Mouse (Mus musculus) lung, postnatal 25 days (tissue): ENCODE measurements around the gene Btla.

Experiments
- DNase-seq: peaks from one replicate; pipeline ENCODE4 v3.0.0; 2022; ENCODE audit warnings: low spot score

Gene Btla

GRCm38 (mm10) chr16:45223648-45224388, at the start of gene Btla:
TSS of gene Btla (plus strand) at chr16:45224315.
- no peak for DNase-seq

DNA sequence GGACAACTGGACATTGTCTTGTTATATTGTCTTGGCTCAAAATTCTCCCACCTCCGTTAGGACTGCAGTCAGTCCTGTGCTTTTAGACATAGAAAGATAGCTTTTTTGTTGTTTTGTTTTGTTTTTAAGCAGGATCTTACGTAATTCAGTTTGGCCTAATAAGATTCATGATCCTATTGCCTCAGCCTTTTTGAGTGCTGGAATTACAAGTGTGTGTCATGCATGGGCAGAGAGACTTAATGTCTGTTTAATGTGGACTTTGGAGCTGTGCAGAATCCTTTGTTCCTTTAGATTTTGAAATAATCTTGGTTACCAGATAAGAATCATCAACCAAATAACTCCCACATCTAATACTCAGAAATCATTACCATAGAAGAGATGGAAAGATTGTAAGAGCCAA, 45.6 kb upstream of the Btla start:
- DNase-seq, result no peak

DNA sequence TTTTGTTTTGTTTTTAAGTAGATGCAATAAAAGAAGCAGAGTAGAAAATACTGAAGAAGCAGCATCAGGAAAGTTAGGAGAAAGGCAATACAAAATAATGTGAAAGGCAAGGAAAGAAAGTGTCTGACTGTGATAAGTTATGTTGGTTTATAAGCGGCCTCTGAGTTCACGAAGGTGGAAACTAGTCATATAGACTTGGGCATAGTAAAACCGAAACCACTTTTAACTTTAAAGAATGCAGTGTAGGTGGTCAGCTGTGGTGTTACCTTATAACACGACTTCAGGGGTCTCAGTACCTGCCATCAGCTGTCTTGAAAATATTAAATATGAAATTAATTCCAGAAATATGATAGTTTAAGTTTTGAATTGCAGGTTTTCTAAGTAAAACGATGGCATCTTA, 42.3 kb upstream of the Btla start:
- no peak for DNase-seq

- peak; percentile 75 for DNase-seq
Observed at GRCm38 (mm10) chr16:45192613-45193012, 31.5 kb upstream of the Btla start.

DNA sequence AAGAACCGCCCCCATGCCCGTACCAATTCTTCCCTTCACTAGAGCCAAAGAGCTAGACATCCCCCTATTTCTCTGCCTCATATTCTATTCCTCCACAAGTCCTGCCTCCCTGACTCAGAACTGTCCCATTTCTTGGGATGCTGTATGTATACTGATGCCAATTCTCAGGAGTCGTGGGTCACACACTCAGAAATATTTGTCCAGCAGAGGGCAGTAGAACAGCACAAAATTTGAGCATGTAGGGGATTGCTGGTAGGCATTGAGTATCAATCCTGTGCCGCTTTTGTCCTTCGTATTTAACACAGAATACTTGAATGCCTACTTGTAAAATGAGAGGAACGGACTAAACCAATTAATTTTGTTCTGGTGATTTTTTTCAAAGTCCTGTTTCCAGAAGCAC, 27.3 kb upstream of the Btla start:
- peak; percentile 78 for DNase-seq

GRCm38 (mm10) chr16:45201395-45201794, 22.7 kb upstream of the Btla start:
- DNase-seq, result no peak

DNA sequence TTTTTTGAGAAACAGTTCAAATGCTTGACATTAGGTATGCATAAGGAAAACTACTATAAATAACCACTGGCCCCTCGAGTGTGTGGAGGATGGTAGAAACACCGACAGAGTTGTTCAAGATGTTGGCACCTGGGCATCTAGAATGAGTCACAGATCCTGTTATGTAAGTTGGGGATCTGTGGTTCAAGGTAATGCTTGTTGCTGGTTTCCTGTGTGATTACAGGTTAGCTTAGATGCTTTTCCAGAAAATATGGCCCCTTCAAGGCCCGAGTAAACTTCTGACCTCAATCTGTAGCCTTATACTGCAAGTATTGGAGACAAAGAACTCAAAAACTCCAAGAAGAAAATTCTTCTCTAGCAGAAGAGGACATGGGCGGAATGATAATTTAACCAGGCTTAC, 19.7 kb upstream of the Btla start:
- DNase-seq, result no peak

GRCm38 (mm10) chr16:45204859-45205670, 19.1 kb upstream of the Btla start:
- DNase-seq, result no peak

DNA sequence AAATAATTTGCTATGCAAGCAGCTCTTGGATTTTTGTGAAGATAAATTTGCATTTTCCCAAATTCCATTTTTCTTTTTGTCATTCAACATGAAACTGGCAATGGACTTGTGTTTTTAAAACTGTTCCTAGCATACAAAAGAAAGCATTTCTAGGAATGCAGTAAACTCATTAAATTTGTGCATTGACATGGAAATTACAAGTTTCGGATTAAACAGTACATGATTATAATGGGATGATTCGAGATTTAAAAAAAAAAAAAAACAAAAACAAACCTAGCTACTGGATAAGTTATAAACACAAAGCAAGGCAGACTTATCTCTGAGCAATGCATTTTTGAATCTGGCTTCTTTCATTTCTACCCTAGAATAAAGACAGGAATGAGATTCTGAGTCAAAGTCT, 2.1 kb upstream of the Btla start:
- no peak for DNase-seq

GRCm38 (mm10) chr16:45222771-45223170, 1.3 kb upstream of the Btla start:
- no peak for DNase-seq

- no peak for DNase-seq
Observed at GRCm38 (mm10) chr16:45224431-45225008, 405 bp downstream of the Btla start.

GRCm38 (mm10) chr16:45227002-45227401, 2.9 kb downstream of the Btla start:
- no peak for DNase-seq

DNA sequence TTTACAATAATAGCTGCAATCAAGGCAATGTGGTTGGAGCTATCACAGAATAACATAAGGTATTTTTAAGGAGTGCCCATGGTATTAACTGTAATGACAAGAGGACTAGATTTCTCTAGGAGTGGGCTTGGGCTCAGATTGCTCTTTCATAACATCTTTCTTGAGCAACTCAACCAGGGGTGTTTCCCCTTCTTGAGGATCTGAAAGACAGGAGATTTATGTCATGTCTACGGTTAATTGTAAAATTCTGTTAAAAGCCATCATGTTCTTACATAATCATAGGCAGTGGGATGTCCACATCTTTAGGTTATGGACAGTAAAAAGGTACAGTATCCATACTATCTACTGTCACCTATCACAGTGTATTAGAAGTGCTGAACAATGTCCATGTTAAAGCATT, 7.2 kb downstream of the Btla start:
- no peak for DNase-seq

DNA sequence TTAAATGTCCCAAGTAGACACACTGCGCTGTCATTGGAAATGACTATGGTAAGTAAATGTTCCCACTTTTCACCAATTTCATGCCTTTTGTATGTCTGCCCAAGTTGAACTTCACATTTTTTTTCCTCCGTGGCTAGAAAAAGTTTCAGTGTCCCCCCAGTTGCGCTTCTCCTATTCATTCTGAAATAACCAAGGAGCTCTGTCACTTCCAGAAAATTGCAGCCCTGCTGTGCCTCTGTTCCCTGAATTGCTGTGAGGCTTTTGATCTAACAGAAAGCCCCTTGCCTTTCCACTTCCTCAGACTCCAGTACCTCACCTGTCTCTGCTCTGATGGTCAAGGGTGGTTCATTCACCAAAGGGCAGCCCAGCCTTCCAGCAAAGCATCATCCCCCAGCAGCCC, 8.9 kb downstream of the Btla start:
- no peak for DNase-seq

DNA sequence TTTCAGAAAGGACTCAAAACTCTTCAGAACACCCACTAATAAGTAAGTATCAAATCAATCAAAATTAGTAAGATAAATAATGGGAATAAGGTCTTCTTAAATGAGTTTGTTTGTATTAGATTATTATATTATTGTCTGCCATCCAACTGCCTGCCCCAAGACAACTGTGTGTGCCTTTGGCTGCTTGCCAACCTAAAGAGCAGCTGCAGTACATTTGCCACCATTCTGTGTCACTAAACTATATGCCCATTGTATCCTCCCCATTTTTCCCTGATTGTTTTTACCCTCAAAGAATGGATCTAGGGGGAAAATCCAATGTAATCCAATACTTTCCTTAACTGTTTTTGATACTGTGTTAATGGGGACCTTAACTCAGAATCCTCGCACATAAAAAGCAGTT, 18.6 kb downstream of the Btla start:
- no peak for DNase-seq

GRCm38 (mm10) chr16:45244930-45245472, 20.9 kb downstream of the Btla start:
- DNase-seq, result no peak

DNA sequence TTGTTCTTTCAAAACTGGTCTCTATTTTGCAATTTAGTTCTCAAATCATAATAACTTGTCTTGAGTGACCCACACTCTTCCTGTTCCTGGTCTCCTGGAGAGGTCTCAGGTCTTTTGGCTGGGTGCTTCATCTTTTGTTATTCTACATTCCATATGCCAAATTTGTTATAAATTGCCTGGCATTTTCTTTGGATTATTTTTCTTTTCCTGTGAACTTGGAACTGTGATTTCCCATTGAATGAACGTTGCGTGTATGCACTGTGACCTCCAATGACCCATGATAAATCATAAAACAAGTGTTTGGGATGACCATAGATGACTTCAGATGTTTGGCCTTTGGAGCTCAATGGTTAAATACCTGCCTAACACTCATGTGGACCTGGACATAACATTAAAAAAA, 25.6 kb downstream of the Btla start:
- DNase-seq, result no peak

GRCm38 (mm10) chr16:45250317-45250716, 26.2 kb downstream of the Btla start:
- DNase-seq, result no peak

DNA sequence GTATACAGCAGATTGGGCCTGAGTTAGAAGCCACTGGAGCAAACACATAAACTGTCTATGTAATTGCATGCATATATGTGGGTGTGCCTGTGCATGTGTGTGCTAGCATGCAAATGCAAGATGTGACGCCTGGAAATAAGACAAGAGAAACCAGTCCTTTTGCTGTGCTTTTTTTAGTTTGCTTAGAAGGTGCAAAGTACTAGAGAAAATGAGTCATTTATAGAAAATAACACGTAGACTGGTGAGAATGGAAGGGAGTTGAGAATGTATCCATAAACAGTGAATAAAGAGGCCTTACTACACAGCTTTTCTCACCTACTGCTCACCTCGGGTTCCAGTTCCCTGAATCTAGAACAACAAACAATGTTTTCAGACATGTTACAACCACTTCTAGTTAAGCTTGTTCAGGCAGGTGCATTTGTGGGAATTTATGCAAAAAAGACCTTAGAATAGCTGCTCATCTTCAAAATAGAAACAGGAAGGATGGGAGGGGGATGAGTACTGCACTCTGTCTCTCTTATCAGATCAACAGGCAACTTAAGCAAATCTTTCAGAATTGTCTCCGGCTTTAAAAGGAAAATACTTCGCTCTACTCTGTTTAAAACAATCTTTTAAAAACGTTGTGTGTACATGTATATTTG, 27.8 kb downstream of the Btla start:
- DNase-seq, result peak; percentile 58

DNA sequence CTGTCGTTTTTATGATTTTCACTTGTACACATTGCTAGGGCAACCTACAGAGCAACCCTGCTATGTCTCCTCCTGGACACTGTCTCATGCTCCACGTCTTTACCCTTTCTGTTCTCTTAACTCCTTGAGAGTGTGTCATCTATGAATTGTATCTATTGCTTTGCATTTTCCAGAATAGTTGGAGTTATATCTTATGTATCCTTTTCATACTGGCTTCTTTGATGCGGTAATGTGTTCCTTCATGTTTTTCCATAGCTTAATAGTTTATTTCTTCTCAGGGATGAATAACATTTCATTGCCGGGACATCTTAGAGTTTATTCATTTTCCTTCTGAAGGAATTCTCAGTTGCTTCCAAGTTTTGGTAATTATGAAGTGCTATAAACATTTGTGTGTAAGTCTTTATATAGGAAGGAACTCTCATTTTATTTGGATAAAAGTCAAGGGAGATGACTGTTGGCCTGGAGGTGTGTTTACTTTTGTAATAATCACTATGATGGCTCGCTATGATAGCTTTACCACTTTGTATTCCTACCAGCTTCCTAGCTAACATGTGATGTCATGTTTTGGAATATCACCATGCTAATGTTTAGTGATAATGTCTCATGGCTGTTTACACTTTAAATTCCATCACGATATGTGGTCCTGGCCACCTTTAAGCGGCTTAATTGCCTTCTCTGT, 31.2 kb downstream of the Btla start:
- DNase-seq, result peak; percentile 43

- peak; percentile 32 for DNase-seq
Observed at GRCm38 (mm10) chr16:45256895-45257294, 32.8 kb downstream of the Btla start.

GRCm38 (mm10) chr16:45257567-45257966, 33.5 kb downstream of the Btla start:
- peak; percentile 38 for DNase-seq
